Comparison of ENCODE assay signal across 17 mouse cellular contexts in genomic region chr1:193337787-193338310, GRCm38 (mm10). TPM values are rescaled to one million over a fixed set of nuclear protein-coding genes. Genes with fewer than 3 reads are reported as not detected.
DNase-seq lines count a peak whose midpoint lies in the region; ATAC-seq and TF ChIP-seq lines count a peak whose summit lies in the region.
"Had no signal": no experiment of that assay in that cellular context is flagged by ENCODE, and none has a peak within 500 bp of the region (broad histone marks: within the 10 kb centered on the region; RNA-seq: fewer than 3 reads in every experiment).

No protein-coding gene starts in this region.

- no peak overlapping the region for H3K4me3 ChIP-seq in heart, embryonic 16.5 days (ENCODE audit: low read length)
- H3K4me3 ChIP-seq in forebrain, postnatal 0 days (ENCODE audit: low read depth, low read length), result no peak overlapping the region
- peak overlapping the region; percentile 27 for H3K4me3 ChIP-seq in thymus, adult 2 months (ENCODE audit: control insufficient read depth, insufficient read depth, low read length)
- H3K4me3 ChIP-seq in midbrain, embryonic 15.5 days, result no peak overlapping the region
- H3K4me3 ChIP-seq: erythroblast, embryonic 14.5 days; liver, embryonic 13.5 days; midbrain, embryonic 12.5 days had no signal

- peak overlapping the region; percentile 50 for H3K9ac ChIP-seq in heart, embryonic 16.5 days (ENCODE audit: low read length)
- H3K9ac ChIP-seq in forebrain, postnatal 0 days, result no peak overlapping the region
- no peak overlapping the region for H3K9ac ChIP-seq in midbrain, embryonic 15.5 days
- H3K9ac ChIP-seq: liver, embryonic 13.5 days; midbrain, embryonic 12.5 days had no signal

- no peak for DNase-seq in heart, postnatal 10 days
- peak; percentile 38 for DNase-seq in CD4-positive helper T cell, adult 2 months (ENCODE audit: low read depth, low spot score)
- DNase-seq in forebrain, postnatal 0 days, result no peak
- peak; percentile 47 for DNase-seq in thymus, adult 2 months
- DNase-seq in urinary bladder, postnatal 36 days (ENCODE audit: low spot score in 2 of 2), result no peak
- DNase-seq in B cell, adult 2 months, result no peak
- DNase-seq: adrenal gland, postnatal 14 days; gastrocnemius, postnatal 10 days; heart, postnatal 36 days; liver, embryonic 13.5 days; lung, postnatal 10 days had no signal

- no peaks in the 10 kb centered on the region for H3K36me3 ChIP-seq in heart, embryonic 16.5 days (ENCODE audit: control insufficient read depth, insufficient read depth)
- no peaks in the 10 kb centered on the region for H3K36me3 ChIP-seq in forebrain, postnatal 0 days (ENCODE audit: insufficient read depth)
- no peaks in the 10 kb centered on the region for H3K36me3 ChIP-seq in thymus, adult 2 months (ENCODE audit: control insufficient read depth, insufficient read depth, low read length)
- H3K36me3 ChIP-seq in midbrain, embryonic 15.5 days (replicated peaks), result no peaks in the 10 kb centered on the region
- H3K36me3 ChIP-seq: liver, embryonic 13.5 days; midbrain, embryonic 12.5 days had no signal

- H3K27ac ChIP-seq in heart, embryonic 16.5 days (ENCODE audit: low read length), result peak overlapping the region; percentile 73
- H3K27ac ChIP-seq in forebrain, postnatal 0 days (ENCODE audit: low read depth, low read length), result peak overlapping the region; percentile 72
- peak overlapping the region; percentile 98 for H3K27ac ChIP-seq in thymus, adult 2 months (ENCODE audit: control insufficient read depth, insufficient read depth, low read length)
- H3K27ac ChIP-seq in midbrain, embryonic 15.5 days, result no peak overlapping the region
- H3K27ac ChIP-seq: liver, embryonic 13.5 days; midbrain, embryonic 12.5 days had no signal

- intact Hi-C loops in heart, postnatal 10 days (cut with DNase I), result no loop called here

- 36% methylated on average over 4 of the region's 4 CpGs for WGBS in heart, embryonic 16.5 days
- WGBS in forebrain, postnatal 0 days, result 51% methylated on average over 4 of the region's 4 CpGs
- WGBS in thymus, adult 2 months, result 7% methylated on average over 4 of the region's 4 CpGs
- WGBS in midbrain, embryonic 15.5 days, result 65% methylated on average over 4 of the region's 4 CpGs

- H3K4me1 ChIP-seq in heart, embryonic 16.5 days (ENCODE audit: control insufficient read depth, insufficient read depth, low read length), result peaks cover 52% of the 10 kb centered on the region
- H3K4me1 ChIP-seq in forebrain, postnatal 0 days (ENCODE audit: insufficient read depth), result peaks cover 18% of the 10 kb centered on the region
- peaks cover 59% of the 10 kb centered on the region for H3K4me1 ChIP-seq in thymus, adult 2 months (replicated peaks; ENCODE audit: control insufficient read depth, insufficient read depth, low read length)
- H3K4me1 ChIP-seq in midbrain, embryonic 15.5 days, result peaks cover 19% of the 10 kb centered on the region
- H3K4me1 ChIP-seq: liver, embryonic 13.5 days had no signal

- peak overlapping the region; percentile 13; the same call in 1 of the 2 replicates for H3K4me2 ChIP-seq in heart, embryonic 16.5 days (ENCODE audit: low read depth, low read length)
- no peak overlapping the region for H3K4me2 ChIP-seq in forebrain, postnatal 0 days (ENCODE audit: low read depth)
- H3K4me2 ChIP-seq in midbrain, embryonic 15.5 days, result no peak overlapping the region
- H3K4me2 ChIP-seq: liver, embryonic 13.5 days; midbrain, embryonic 12.5 days had no signal

- no peak for TF ChIP-seq CTCF in forebrain, postnatal 0 days (IDR thresholded peaks at IDR 0.05; ENCODE audit: low read depth)
- TF ChIP-seq CTCF in thymus, adult 2 months (IDR thresholded peaks at IDR 0.05; ENCODE audit: borderline replicate concordance, control insufficient read depth, extremely low read depth, insufficient read depth, low read length, poor library complexity), result no peak

- ATAC-seq in heart, embryonic 16.5 days (replicated peaks; ENCODE audit: extremely low read depth, insufficient read depth, low FRiP score), result no peak
- ATAC-seq in forebrain, postnatal 0 days, result no peak; the same call in 1 of the 2 replicates
- no peak for ATAC-seq in midbrain, embryonic 15.5 days (replicated peaks)

- no peaks in the 10 kb centered on the region for H3K9me3 ChIP-seq in heart, embryonic 16.5 days (replicated peaks; ENCODE audit: control insufficient read depth, low read length)
- no peaks in the 10 kb centered on the region for H3K9me3 ChIP-seq in forebrain, postnatal 0 days (ENCODE audit: low read length)
- H3K9me3 ChIP-seq in midbrain, embryonic 15.5 days, result no peaks in the 10 kb centered on the region
- H3K9me3 ChIP-seq: liver, embryonic 13.5 days; midbrain, embryonic 12.5 days had no signal

- no peak for TF ChIP-seq POLR2A in thymus, adult 2 months (IDR thresholded peaks at IDR 0.05; ENCODE audit: control insufficient read depth, extremely low read depth, insufficient read depth, low read length, poor library complexity)

- H3K27me3 ChIP-seq in heart, embryonic 16.5 days (ENCODE audit: control insufficient read depth, insufficient read depth, low read length), result no peaks in the 10 kb centered on the region
- no peaks in the 10 kb centered on the region for H3K27me3 ChIP-seq in forebrain, postnatal 0 days (ENCODE audit: insufficient read depth, low read length)
- H3K27me3 ChIP-seq in thymus, adult 2 months (ENCODE audit: control insufficient read depth, insufficient read depth, low read length), result no peaks in the 10 kb centered on the region
- H3K27me3 ChIP-seq in midbrain, embryonic 15.5 days (replicated peaks), result no peaks in the 10 kb centered on the region
- H3K27me3 ChIP-seq: liver, embryonic 13.5 days; midbrain, embryonic 12.5 days had no signal

RNA-seq across cellular contexts. Expression of gene Camk1g, which starts 32.2 kb away (rescaled TPM):
- 13.6 and 16.6 TPM in 2 replicates for polyA plus RNA-seq in heart, embryonic 16.5 days (2015; fragmentation: Nextera tagmentation; extraction: Ambion mirVana)
- total RNA-seq in heart, postnatal 10 days (2021), result 1 to 10 TPM; 1.4 to 1.6 TPM
- 50.3 and 56.1 TPM in 2 replicates for total RNA-seq in forebrain, postnatal 0 days (2014; rRNA removed)
- 37.4 and 46.0 TPM in 2 replicates for polyA plus RNA-seq in forebrain, postnatal 0 days (2015; fragmentation: Nextera tagmentation; extraction: Ambion mirVana)
- polyA plus RNA-seq in thymus, adult 2 months (2012; rRNA removed), result 2.9 and 3.4 TPM in 2 replicates
- 54.4 and 57.0 TPM in 2 replicates for polyA plus RNA-seq in midbrain, embryonic 15.5 days (2015; fragmentation: Nextera tagmentation; extraction: Ambion mirVana)
- total RNA-seq: ES-E14; neutrophil, adult 5-6 weeks had no signal
- polyA plus RNA-seq: erythroblast, embryonic 14.5 days had no signal

Comparison
In these comparisons a context has a peak if more than half of its experiments do, and no peak if none do; other contexts are left out.
1. DNase-seq: peak in CD4-positive helper T cell, adult 2 months (single experiment) and thymus, adult 2 months (single experiment); none in heart, postnatal 10 days (0 of 2), forebrain, postnatal 0 days (single experiment), urinary bladder, postnatal 36 days (0 of 2) and B cell, adult 2 months (0 of 2).